Mouse (Mus musculus): Measurements from ENCODE around the gene Ptger3. TPM values are rescaled to one million over a fixed set of nuclear protein-coding genes. Genes with fewer than 3 reads are reported as not detected.

Ptger3 gene
- polyA plus RNA-seq (2015; fragmentation: Nextera tagmentation; extraction: Ambion mirVana) = 3.2 and 3.6 TPM in 2 replicates

DNA sequence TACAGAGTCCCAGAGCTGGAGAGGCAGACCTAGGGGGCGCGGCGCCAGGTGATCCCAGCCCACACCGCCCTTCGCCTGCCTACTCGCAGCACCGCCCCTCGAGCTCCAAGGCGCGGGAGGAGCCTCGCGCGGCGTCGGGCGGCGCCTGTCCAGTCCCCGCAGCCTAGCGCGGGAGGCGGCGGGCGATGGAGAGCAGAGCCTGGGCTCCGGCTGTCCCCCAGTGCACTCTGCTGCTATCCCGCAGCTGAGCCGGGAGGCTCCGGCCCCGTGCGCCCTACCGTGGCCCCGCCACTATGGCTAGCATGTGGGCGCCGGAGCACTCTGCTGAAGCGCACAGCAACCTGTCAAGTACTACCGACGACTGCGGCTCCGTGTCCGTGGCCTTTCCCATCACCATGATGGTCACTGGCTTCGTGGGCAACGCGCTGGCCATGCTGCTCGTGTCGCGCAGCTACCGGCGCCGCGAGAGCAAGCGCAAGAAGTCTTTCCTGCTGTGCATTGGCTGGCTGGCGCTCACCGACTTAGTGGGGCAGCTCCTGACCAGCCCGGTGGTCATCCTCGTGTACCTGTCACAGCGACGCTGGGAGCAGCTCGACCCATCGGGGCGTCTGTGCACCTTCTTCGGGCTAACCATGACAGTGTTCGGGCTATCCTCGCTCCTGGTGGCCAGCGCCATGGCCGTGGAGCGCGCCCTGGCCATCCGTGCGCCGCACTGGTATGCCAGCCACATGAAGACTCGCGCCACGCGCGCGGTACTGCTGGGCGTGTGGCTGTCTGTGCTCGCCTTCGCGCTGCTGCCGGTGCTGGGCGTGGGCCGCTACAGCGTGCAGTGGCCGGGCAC, at the start of gene Ptger3:
Gene Ptger3, plus strand, starts transcription at position 168 of the 841 bp plus-strand sequence.
- Histone ChIP-seq H3K27me3 (ENCODE audit: control insufficient read depth, insufficient read depth, low read length) (peaks cover 30% of the 10 kb centered on the region), H3K9me3 (replicated peaks; ENCODE audit: control insufficient read depth, low read length) (no peaks in the 10 kb centered on the region), H3K4me1 (ENCODE audit: control insufficient read depth, insufficient read depth, low read length) (peaks cover 9% of the 10 kb centered on the region; the same call in 1 of the 2 replicates), H3K36me3 (ENCODE audit: control insufficient read depth, insufficient read depth) (no peaks in the 10 kb centered on the region), H3K4me2 (ENCODE audit: low read depth, low read length) (peak within 1 kb of the TSS; percentile 92), H3K4me3 (ENCODE audit: low read length) (peak within 1 kb of the TSS; percentile 61), H3K27ac (ENCODE audit: low read length) (no peak within 1 kb of the TSS), H3K9ac (ENCODE audit: low read length) (peak within 1 kb of the TSS; percentile 46)
- ATAC-seq (replicated peaks; ENCODE audit: extremely low read depth, insufficient read depth, low FRiP score) = peak; percentile 60
- under 1% methylated on average over 84 of the region's 84 CpGs for WGBS

GRCm38 (mm10) chr3:157517992-157518391, 48.7 kb upstream of the Ptger3 start:
- ATAC-seq (replicated peaks; ENCODE audit: extremely low read depth, insufficient read depth, low FRiP score) = peak; percentile 49; the same call in 1 of the 2 replicates
- Histone ChIP-seq H3K9ac (ENCODE audit: low read length) (no peak overlapping the region), H3K27ac (ENCODE audit: low read length) (no peak overlapping the region), H3K4me1 (ENCODE audit: control insufficient read depth, insufficient read depth, low read length) (peaks cover 11% of the 10 kb centered on the region), H3K4me3 (ENCODE audit: low read length) (no peak overlapping the region), H3K27me3 (ENCODE audit: control insufficient read depth, insufficient read depth, low read length) (peaks cover 6% of the 10 kb centered on the region; the same call in 1 of the 2 replicates), H3K4me2 (ENCODE audit: low read depth, low read length) (no peak overlapping the region), H3K36me3 (ENCODE audit: control insufficient read depth, insufficient read depth) (no peaks in the 10 kb centered on the region), H3K9me3 (replicated peaks; ENCODE audit: control insufficient read depth, low read length) (no peaks in the 10 kb centered on the region)
- 11% methylated on average over 2 of the region's 2 CpGs for WGBS

- no peak overlapping the region for H3K4me3 ChIP-seq (ENCODE audit: low read length)
- H3K4me2 ChIP-seq (ENCODE audit: low read depth, low read length) = no peak overlapping the region
- no peak for ATAC-seq (replicated peaks; ENCODE audit: extremely low read depth, insufficient read depth, low FRiP score)
- 0% methylated on average over 1 of the region's 1 CpGs for WGBS
- H3K27me3 ChIP-seq (ENCODE audit: control insufficient read depth, insufficient read depth, low read length) = peaks cover 15% of the 10 kb centered on the region
- H3K36me3 ChIP-seq (ENCODE audit: control insufficient read depth, insufficient read depth) = no peaks in the 10 kb centered on the region
- peaks cover 11% of the 10 kb centered on the region for H3K4me1 ChIP-seq (ENCODE audit: control insufficient read depth, insufficient read depth, low read length)
- H3K9me3 ChIP-seq (replicated peaks; ENCODE audit: control insufficient read depth, low read length) = no peaks in the 10 kb centered on the region
- H3K27ac ChIP-seq (ENCODE audit: low read length) = no peak overlapping the region
- no peak overlapping the region for H3K9ac ChIP-seq (ENCODE audit: low read length)
Observed at GRCm38 (mm10) chr3:157520433-157520832, 46.3 kb upstream of the Ptger3 start.

- Histone ChIP-seq H3K36me3 (ENCODE audit: control insufficient read depth, insufficient read depth) (no peaks in the 10 kb centered on the region), H3K4me1 (ENCODE audit: control insufficient read depth, insufficient read depth, low read length) (no peaks in the 10 kb centered on the region), H3K27ac (ENCODE audit: low read length) (no peak overlapping the region), H3K4me2 (ENCODE audit: low read depth, low read length) (no peak overlapping the region), H3K4me3 (ENCODE audit: low read length) (no peak overlapping the region), H3K9ac (ENCODE audit: low read length) (no peak overlapping the region), H3K27me3 (ENCODE audit: control insufficient read depth, insufficient read depth, low read length) (peaks cover 30% of the 10 kb centered on the region), H3K9me3 (replicated peaks; ENCODE audit: control insufficient read depth, low read length) (no peaks in the 10 kb centered on the region)
- 26% methylated on average over 1 of the region's 1 CpGs for WGBS
- no peak for ATAC-seq (replicated peaks; ENCODE audit: extremely low read depth, insufficient read depth, low FRiP score)
Observed at GRCm38 (mm10) chr3:157523834-157524233, 42.9 kb upstream of the Ptger3 start.

GRCm38 (mm10) chr3:157531585-157531984, 35.1 kb upstream of the Ptger3 start:
- peaks cover 9% of the 10 kb centered on the region for H3K9me3 ChIP-seq (replicated peaks; ENCODE audit: control insufficient read depth, low read length)
- no peak overlapping the region for H3K9ac ChIP-seq (ENCODE audit: low read length)
- no peak for ATAC-seq (replicated peaks; ENCODE audit: extremely low read depth, insufficient read depth, low FRiP score)
- peaks cover 42% of the 10 kb centered on the region for H3K27me3 ChIP-seq (ENCODE audit: control insufficient read depth, insufficient read depth, low read length)
- H3K4me3 ChIP-seq (ENCODE audit: low read length) = no peak overlapping the region
- no peak overlapping the region for H3K27ac ChIP-seq (ENCODE audit: low read length)
- H3K4me2 ChIP-seq (ENCODE audit: low read depth, low read length) = no peak overlapping the region
- H3K4me1 ChIP-seq (ENCODE audit: control insufficient read depth, insufficient read depth, low read length) = peaks cover 6% of the 10 kb centered on the region; the same call in 1 of the 2 replicates
- no peaks in the 10 kb centered on the region for H3K36me3 ChIP-seq (ENCODE audit: control insufficient read depth, insufficient read depth)
- 74% methylated on average over 2 of the region's 2 CpGs for WGBS

- Histone ChIP-seq H3K27me3 (ENCODE audit: control insufficient read depth, insufficient read depth, low read length) (peaks cover 31% of the 10 kb centered on the region), H3K4me2 (ENCODE audit: low read depth, low read length) (peak within 1 kb of the TSS; percentile 74), H3K27ac (ENCODE audit: low read length) (peak within 1 kb of the TSS; percentile 93), H3K9ac (ENCODE audit: low read length) (peak within 1 kb of the TSS; percentile 86), H3K36me3 (ENCODE audit: control insufficient read depth, insufficient read depth) (peaks cover 8% of the 10 kb centered on the region), H3K9me3 (replicated peaks; ENCODE audit: control insufficient read depth, low read length) (peaks cover 9% of the 10 kb centered on the region), H3K4me1 (ENCODE audit: control insufficient read depth, insufficient read depth, low read length) (peaks cover 6% of the 10 kb centered on the region; the same call in 1 of the 2 replicates), H3K4me3 (ENCODE audit: low read length) (peak within 1 kb of the TSS; percentile 84)
- peak; percentile 95 for ATAC-seq (replicated peaks; ENCODE audit: extremely low read depth, insufficient read depth, low FRiP score)
- under 1% methylated on average over 90 of the region's 91 CpGs for WGBS
Observed at GRCm38 (mm10) chr3:157533964-157534785, 32.5 kb upstream of the Ptger3 start, which contains the start of gene Zranb2. Gene Zranb2, plus strand, starts transcription at chr3:157534160.

- WGBS = 2% methylated on average over 15 of the region's 15 CpGs
- Histone ChIP-seq H3K4me3 (ENCODE audit: low read length) (peak overlapping the region; percentile 84), H3K36me3 (ENCODE audit: control insufficient read depth, insufficient read depth) (peaks cover 14% of the 10 kb centered on the region), H3K27ac (ENCODE audit: low read length) (peak overlapping the region; percentile 93), H3K9me3 (replicated peaks; ENCODE audit: control insufficient read depth, low read length) (peaks cover 9% of the 10 kb centered on the region), H3K9ac (ENCODE audit: low read length) (peak overlapping the region; percentile 86), H3K27me3 (ENCODE audit: control insufficient read depth, insufficient read depth, low read length) (peaks cover 24% of the 10 kb centered on the region), H3K4me1 (ENCODE audit: control insufficient read depth, insufficient read depth, low read length) (peaks cover 6% of the 10 kb centered on the region; the same call in 1 of the 2 replicates), H3K4me2 (ENCODE audit: low read depth, low read length) (peak overlapping the region; percentile 74)
- ATAC-seq (replicated peaks; ENCODE audit: extremely low read depth, insufficient read depth, low FRiP score) = no peak; the same call in 1 of the 2 replicates
Observed at GRCm38 (mm10) chr3:157534786-157535415, 31.8 kb upstream of the Ptger3 start.

- H3K4me1 ChIP-seq (ENCODE audit: control insufficient read depth, insufficient read depth, low read length) = no peaks in the 10 kb centered on the region
- ATAC-seq (replicated peaks; ENCODE audit: extremely low read depth, insufficient read depth, low FRiP score) = no peak
- no peak overlapping the region for H3K4me3 ChIP-seq (ENCODE audit: low read length)
- H3K9me3 ChIP-seq (replicated peaks; ENCODE audit: control insufficient read depth, low read length) = no peaks in the 10 kb centered on the region
- peaks cover 36% of the 10 kb centered on the region for H3K36me3 ChIP-seq (ENCODE audit: control insufficient read depth, insufficient read depth)
- no peak overlapping the region for H3K9ac ChIP-seq (ENCODE audit: low read length)
- H3K27me3 ChIP-seq (ENCODE audit: control insufficient read depth, insufficient read depth, low read length) = no peaks in the 10 kb centered on the region
- H3K27ac ChIP-seq (ENCODE audit: low read length) = no peak overlapping the region
- WGBS = 90% methylated on average over 2 of the region's 2 CpGs
- no peak overlapping the region for H3K4me2 ChIP-seq (ENCODE audit: low read depth, low read length)
Observed at GRCm38 (mm10) chr3:157549323-157549722, 17.4 kb upstream of the Ptger3 start.

Data from heart, embryonic 16.5 days (tissue).